8 mouse cellular contexts compared by ENCODE assay signal in genomic region chr12:76708956-76709794, GRCm38 (mm10). TPM values are rescaled to one million over a fixed set of nuclear protein-coding genes. Genes with fewer than 3 reads are reported as not detected.
DNase-seq lines count a peak whose midpoint lies in the region; ATAC-seq and TF ChIP-seq lines count a peak whose summit lies in the region.

No protein-coding gene starts in this region.

- H3K9me3 ChIP-seq in forebrain, postnatal 0 days (ENCODE audit: low read length) = no peaks in the 10 kb centered on the region
- H3K9me3 ChIP-seq in hindbrain, embryonic 12.5 days (replicated peaks) = no peaks in the 10 kb centered on the region
- no peaks in the 10 kb centered on the region for H3K9me3 ChIP-seq in limb, embryonic 11.5 days (ENCODE audit: control insufficient read depth, low read length)
- no peaks in the 10 kb centered on the region for H3K9me3 ChIP-seq in midbrain, embryonic 10.5 days (replicated peaks)
- no peaks in the 10 kb centered on the region for H3K9me3 ChIP-seq in stomach, embryonic 15.5 days

- peak; percentile 13 for DNase-seq in layer of hippocampus, adult 9-11 months
- DNase-seq in layer of hippocampus, adult 18-20 months (ENCODE audit: low spot score in 2 of 2) = no peak
- peak; percentile 88 for DNase-seq in cerebellum, adult 9-10 months
- DNase-seq in forebrain, postnatal 0 days = peak; percentile 29
- peak; percentile 45 for DNase-seq in limb, embryonic 11.5 days (ENCODE audit: low spot score)
- DNase-seq in midbrain, embryonic 10.5 days (ENCODE audit: low spot score) = peak; percentile 45

- H3K27ac ChIP-seq in forebrain, postnatal 0 days (ENCODE audit: low read depth, low read length) = peak overlapping the region; percentile 67; the same call in 1 of the 2 replicates
- no peak overlapping the region for H3K27ac ChIP-seq in hindbrain, embryonic 12.5 days
- H3K27ac ChIP-seq in limb, embryonic 11.5 days (replicated peaks; ENCODE audit: low read depth, low read length) = no peak overlapping the region
- H3K27ac ChIP-seq in midbrain, embryonic 10.5 days (replicated peaks) = peak overlapping the region; percentile 77
- no peak overlapping the region for H3K27ac ChIP-seq in stomach, embryonic 15.5 days

- H3K27me3 ChIP-seq in forebrain, postnatal 0 days (ENCODE audit: insufficient read depth, low read length) = peaks cover 14% of the 10 kb centered on the region; the same call in 1 of the 2 replicates
- H3K27me3 ChIP-seq in hindbrain, embryonic 12.5 days = peaks cover 66% of the 10 kb centered on the region
- peaks cover 35% of the 10 kb centered on the region for H3K27me3 ChIP-seq in limb, embryonic 11.5 days (ENCODE audit: control insufficient read depth, insufficient read depth, low read length)
- peaks cover 91% of the 10 kb centered on the region for H3K27me3 ChIP-seq in midbrain, embryonic 10.5 days (ENCODE audit: low read depth, poor library complexity, severe bottlenecking)
- peaks cover 49% of the 10 kb centered on the region for H3K27me3 ChIP-seq in stomach, embryonic 15.5 days (replicated peaks)

- H3K4me2 ChIP-seq in forebrain, postnatal 0 days (ENCODE audit: low read depth) = peak overlapping the region; percentile 100
- H3K4me2 ChIP-seq in hindbrain, embryonic 12.5 days (replicated peaks) = peak overlapping the region; percentile 99
- H3K4me2 ChIP-seq in limb, embryonic 11.5 days (ENCODE audit: low read depth, severe bottlenecking) = peak overlapping the region; percentile 100
- H3K4me2 ChIP-seq in stomach, embryonic 15.5 days = peak overlapping the region; percentile 100

- H3K4me1 ChIP-seq in forebrain, postnatal 0 days (ENCODE audit: insufficient read depth) = no peaks in the 10 kb centered on the region
- peaks cover 14% of the 10 kb centered on the region for H3K4me1 ChIP-seq in hindbrain, embryonic 12.5 days
- H3K4me1 ChIP-seq in limb, embryonic 11.5 days (ENCODE audit: control insufficient read depth, insufficient read depth, low read length) = peaks cover 13% of the 10 kb centered on the region; the same call in 1 of the 2 replicates
- H3K4me1 ChIP-seq in midbrain, embryonic 10.5 days = peaks cover 21% of the 10 kb centered on the region
- H3K4me1 ChIP-seq in stomach, embryonic 15.5 days = peaks cover 9% of the 10 kb centered on the region

- peak overlapping the region; percentile 83 for H3K4me3 ChIP-seq in forebrain, postnatal 0 days (ENCODE audit: low read depth, low read length)
- peak overlapping the region; percentile 69 for H3K4me3 ChIP-seq in hindbrain, embryonic 12.5 days
- H3K4me3 ChIP-seq in limb, embryonic 11.5 days (ENCODE audit: low read depth, low read length) = peak overlapping the region; percentile 47
- H3K4me3 ChIP-seq in midbrain, embryonic 10.5 days = peak overlapping the region; percentile 89
- H3K4me3 ChIP-seq in stomach, embryonic 15.5 days (replicated peaks) = peak overlapping the region; percentile 63

- WGBS in forebrain, postnatal 0 days = 6% methylated on average over 34 of the region's 34 CpGs
- 5% methylated on average over 34 of the region's 34 CpGs for WGBS in hindbrain, embryonic 12.5 days
- 4% methylated on average over 33 of the region's 34 CpGs for WGBS in limb, embryonic 11.5 days
- WGBS in midbrain, embryonic 10.5 days = 3% methylated on average over 34 of the region's 34 CpGs
- 9% methylated on average over 34 of the region's 34 CpGs for WGBS in stomach, embryonic 15.5 days

- peak overlapping the region; percentile 92 for H3K9ac ChIP-seq in forebrain, postnatal 0 days
- H3K9ac ChIP-seq in hindbrain, embryonic 12.5 days = peak overlapping the region; percentile 72
- H3K9ac ChIP-seq in limb, embryonic 11.5 days (ENCODE audit: low read length) = peak overlapping the region; percentile 56
- H3K9ac ChIP-seq in stomach, embryonic 15.5 days = peak overlapping the region; percentile 41; the same call in 1 of the 2 replicates

- no peaks in the 10 kb centered on the region for H3K36me3 ChIP-seq in forebrain, postnatal 0 days (ENCODE audit: insufficient read depth)
- no peaks in the 10 kb centered on the region for H3K36me3 ChIP-seq in hindbrain, embryonic 12.5 days
- H3K36me3 ChIP-seq in limb, embryonic 11.5 days (ENCODE audit: control insufficient read depth, insufficient read depth, low read length) = no peaks in the 10 kb centered on the region
- no peaks in the 10 kb centered on the region for H3K36me3 ChIP-seq in midbrain, embryonic 10.5 days
- no peaks in the 10 kb centered on the region for H3K36me3 ChIP-seq in stomach, embryonic 15.5 days

- ATAC-seq in forebrain, postnatal 0 days = peak; percentile 50
- peak; percentile 53 for ATAC-seq in hindbrain, embryonic 12.5 days (ENCODE audit: low FRiP score)
- peak; percentile 27 for ATAC-seq in limb, embryonic 11.5 days (ENCODE audit: insufficient number of reproducible peaks, low FRiP score, low TSS enrichment, low read depth)
- ATAC-seq in stomach, embryonic 15.5 days (ENCODE audit: insufficient read depth, low FRiP score, low read depth) = peak; percentile 37; the same call in 1 of the 2 replicates

- TF ChIP-seq CTCF in forebrain, postnatal 0 days (IDR thresholded peaks at IDR 0.05; ENCODE audit: low read depth) = no peak

RNA-seq across cellular contexts. Expression of gene Sptb, which starts 1.2 kb away (rescaled TPM):
- total RNA-seq in layer of hippocampus, adult 18-20 months (2021) = 100 to 1,000 TPM; 138 to 141 TPM
- total RNA-seq in forebrain, postnatal 0 days (2014; rRNA removed) = 16.2 and 19.6 TPM in 2 replicates
- 2.3 and 3.0 TPM in 2 replicates for polyA plus RNA-seq in forebrain, postnatal 0 days (2015; fragmentation: Nextera tagmentation; extraction: Ambion mirVana)
- polyA plus RNA-seq in hindbrain, embryonic 12.5 days (2016; fragmentation: Nextera tagmentation; extraction: Ambion mirVana) = 3.3 and 4.2 TPM in 2 replicates
- 2.7 and 3.2 TPM in 2 replicates for polyA plus RNA-seq in limb, embryonic 11.5 days (2014; fragmentation: Nextera tagmentation; extraction: Ambion mirVana)
- 3.7 and 3.8 TPM in 2 replicates for polyA plus RNA-seq in midbrain, embryonic 10.5 days (2016; fragmentation: Nextera tagmentation; extraction: Ambion mirVana)
- polyA plus RNA-seq in stomach, embryonic 15.5 days (2015; fragmentation: Nextera tagmentation; extraction: Ambion mirVana) = 2.8 and 5.0 TPM in 2 replicates

RNA-seq across cellular contexts. Expression of gene Churc1, which starts 56.2 kb away (rescaled TPM):
- 10 to 100 TPM; 34.7 to 37.7 TPM for total RNA-seq in layer of hippocampus, adult 18-20 months (2021)
- total RNA-seq in forebrain, postnatal 0 days (2014; rRNA removed) = 75.7 and 84.4 TPM in 2 replicates
- 115 and 146 TPM in 2 replicates for polyA plus RNA-seq in forebrain, postnatal 0 days (2015; fragmentation: Nextera tagmentation; extraction: Ambion mirVana)
- polyA plus RNA-seq in hindbrain, embryonic 12.5 days (2016; fragmentation: Nextera tagmentation; extraction: Ambion mirVana) = 79.4 and 91.1 TPM in 2 replicates
- 88.9 and 91.2 TPM in 2 replicates for polyA plus RNA-seq in limb, embryonic 11.5 days (2014; fragmentation: Nextera tagmentation; extraction: Ambion mirVana)
- polyA plus RNA-seq in midbrain, embryonic 10.5 days (2016; fragmentation: Nextera tagmentation; extraction: Ambion mirVana) = 117 and 123 TPM in 2 replicates
- polyA plus RNA-seq in stomach, embryonic 15.5 days (2015; fragmentation: Nextera tagmentation; extraction: Ambion mirVana) = 145 and 147 TPM in 2 replicates

RNA-seq across cellular contexts. Expression of gene Fntb, which starts 56.2 kb away (rescaled TPM):
- 10 to 100 TPM; 25.1 to 26.8 TPM for total RNA-seq in layer of hippocampus, adult 18-20 months (2021)
- 22.7 and 32.3 TPM in 2 replicates for total RNA-seq in forebrain, postnatal 0 days (2014; rRNA removed)
- polyA plus RNA-seq in forebrain, postnatal 0 days (2015; fragmentation: Nextera tagmentation; extraction: Ambion mirVana) = 38.7 and 42.3 TPM in 2 replicates
- polyA plus RNA-seq in hindbrain, embryonic 12.5 days (2016; fragmentation: Nextera tagmentation; extraction: Ambion mirVana) = 37.0 and 38.7 TPM in 2 replicates
- polyA plus RNA-seq in limb, embryonic 11.5 days (2014; fragmentation: Nextera tagmentation; extraction: Ambion mirVana) = 47.6 and 48.8 TPM in 2 replicates
- polyA plus RNA-seq in midbrain, embryonic 10.5 days (2016; fragmentation: Nextera tagmentation; extraction: Ambion mirVana) = 49.4 and 49.9 TPM in 2 replicates
- polyA plus RNA-seq in stomach, embryonic 15.5 days (2015; fragmentation: Nextera tagmentation; extraction: Ambion mirVana) = 33.7 and 35.7 TPM in 2 replicates

Comparison
In these comparisons a context has a peak if more than half of its experiments do, and no peak if none do; other contexts are left out.
1. DNase-seq: peak in layer of hippocampus, adult 9-11 months (single experiment), cerebellum, adult 9-10 months (single experiment), forebrain, postnatal 0 days (single experiment), limb, embryonic 11.5 days (single experiment) and midbrain, embryonic 10.5 days (single experiment); none in layer of hippocampus, adult 18-20 months (0 of 2).
2. H3K27ac ChIP-seq: peak in forebrain, postnatal 0 days (single experiment) and midbrain, embryonic 10.5 days (single experiment); none in hindbrain, embryonic 12.5 days (single experiment), limb, embryonic 11.5 days (single experiment) and stomach, embryonic 15.5 days (single experiment).
3. H3K9ac ChIP-seq: peak in every context shown above with its lines; median percentile 92 in forebrain, postnatal 0 days; 72 in hindbrain, embryonic 12.5 days; 56 in limb, embryonic 11.5 days; 41 in stomach, embryonic 15.5 days.
4. Peak in every context shown above with its lines, with median percentiles within 50 percentile points of each other: ATAC-seq, H3K4me2 ChIP-seq and H3K4me3 ChIP-seq.